In genomic region chr15:81465016-81465660, GRCm38 (mm10) we compare ENCODE assay signal across 8 mouse cellular contexts. TPM values are rescaled to one million over a fixed set of nuclear protein-coding genes. Genes with fewer than 3 reads are reported as not detected.
DNase-seq lines count a peak whose midpoint lies in the region; ATAC-seq lines count a peak whose summit lies in the region.

No protein-coding gene starts in this region.

- H3K4me3 ChIP-seq in kidney, embryonic 15.5 days (replicated peaks): peak overlapping the region; percentile 78
- H3K4me3 ChIP-seq in hindbrain, embryonic 11.5 days (ENCODE audit: low read depth, low read length): peak overlapping the region; percentile 71
- H3K4me3 ChIP-seq in midbrain, embryonic 13.5 days (replicated peaks): peak overlapping the region; percentile 53

- H3K4me2 ChIP-seq in kidney, embryonic 15.5 days: peak overlapping the region; percentile 76
- peak overlapping the region; percentile 70 for H3K4me2 ChIP-seq in hindbrain, embryonic 11.5 days (replicated peaks; ENCODE audit: low read depth, low read length)
- H3K4me2 ChIP-seq in midbrain, embryonic 13.5 days (replicated peaks): peak overlapping the region; percentile 71

- H3K9me3 ChIP-seq in kidney, embryonic 15.5 days (replicated peaks): peaks cover 12% of the 10 kb centered on the region; the same call in 1 of the 2 replicates
- no peaks in the 10 kb centered on the region for H3K9me3 ChIP-seq in hindbrain, embryonic 11.5 days (ENCODE audit: control insufficient read depth, low read length)
- H3K9me3 ChIP-seq in midbrain, embryonic 13.5 days: no peaks in the 10 kb centered on the region

- peak overlapping the region; percentile 92 for H3K27ac ChIP-seq in kidney, embryonic 15.5 days
- peak overlapping the region; percentile 82 for H3K27ac ChIP-seq in hindbrain, embryonic 11.5 days (ENCODE audit: low read depth, low read length)
- peak overlapping the region; percentile 84 for H3K27ac ChIP-seq in midbrain, embryonic 13.5 days

- DNase-seq in kidney, adult 11 months: no peak
- DNase-seq in MN1 (ENCODE audit: low spot score): peak; percentile 69
- no peak for DNase-seq in hindbrain, embryonic 11.5 days (ENCODE audit: low spot score)
- DNase-seq in embryo, embryonic 10.5 days (ENCODE audit: low spot score): no peak
- DNase-seq in c-Kit-positive CD71-positive TER-119-positive erythroid progenitor cells, embryonic 14.5 days (ENCODE audit: low spot score): no peak
- DNase-seq in embryo, embryonic 11 days: no peak

- WGBS in kidney, embryonic 15.5 days: 71% methylated on average over 12 of the region's 12 CpGs
- WGBS in hindbrain, embryonic 11.5 days: 79% methylated on average over 12 of the region's 12 CpGs
- 80% methylated on average over 12 of the region's 12 CpGs for WGBS in midbrain, embryonic 13.5 days

- peak overlapping the region; percentile 64 for H3K9ac ChIP-seq in kidney, embryonic 15.5 days
- H3K9ac ChIP-seq in hindbrain, embryonic 11.5 days (ENCODE audit: low read depth, low read length): peak overlapping the region; percentile 70
- peak overlapping the region; percentile 65 for H3K9ac ChIP-seq in midbrain, embryonic 13.5 days (replicated peaks)

- no peak for ATAC-seq in kidney, embryonic 15.5 days (replicated peaks; ENCODE audit: low FRiP score)
- no peak for ATAC-seq in hindbrain, embryonic 11.5 days (ENCODE audit: low FRiP score)
- no peak for ATAC-seq in midbrain, embryonic 13.5 days

- H3K4me1 ChIP-seq in kidney, embryonic 15.5 days: peaks cover 11% of the 10 kb centered on the region
- H3K4me1 ChIP-seq in hindbrain, embryonic 11.5 days (replicated peaks; ENCODE audit: control insufficient read depth, insufficient read depth, low read length): no peaks in the 10 kb centered on the region
- H3K4me1 ChIP-seq in midbrain, embryonic 13.5 days (replicated peaks): peaks cover 22% of the 10 kb centered on the region

- H3K36me3 ChIP-seq in kidney, embryonic 15.5 days: peaks cover 24% of the 10 kb centered on the region
- H3K36me3 ChIP-seq in hindbrain, embryonic 11.5 days (ENCODE audit: control insufficient read depth, insufficient read depth, low read length): no peaks in the 10 kb centered on the region
- H3K36me3 ChIP-seq in midbrain, embryonic 13.5 days: peaks cover 24% of the 10 kb centered on the region

- no peaks in the 10 kb centered on the region for H3K27me3 ChIP-seq in kidney, embryonic 15.5 days
- H3K27me3 ChIP-seq in hindbrain, embryonic 11.5 days (ENCODE audit: control insufficient read depth, insufficient read depth, low read length): no peaks in the 10 kb centered on the region
- H3K27me3 ChIP-seq in midbrain, embryonic 13.5 days: no peaks in the 10 kb centered on the region

RNA-seq across cellular contexts. Expression of gene Rbx1, which starts 1.0 kb away (rescaled TPM):
- 459 and 522 TPM in 2 replicates for polyA plus RNA-seq in kidney, embryonic 15.5 days (2015; fragmentation: Nextera tagmentation; extraction: Ambion mirVana)
- polyA plus RNA-seq in hindbrain, embryonic 11.5 days (2014; fragmentation: Nextera tagmentation; extraction: Ambion mirVana): 531 and 563 TPM in 2 replicates
- polyA plus RNA-seq in midbrain, embryonic 13.5 days (2015; fragmentation: Nextera tagmentation; extraction: Ambion mirVana): 511 and 563 TPM in 2 replicates

RNA-seq across cellular contexts. Expression of gene Dnajb7, which starts 57.0 kb away (rescaled TPM):
- polyA plus RNA-seq in kidney, embryonic 15.5 days (2015; fragmentation: Nextera tagmentation; extraction: Ambion mirVana): 2.1 and 2.2 TPM in 2 replicates
- polyA plus RNA-seq in hindbrain, embryonic 11.5 days (2014; fragmentation: Nextera tagmentation; extraction: Ambion mirVana): 0.92 and 1.2 TPM in 2 replicates
- polyA plus RNA-seq in midbrain, embryonic 13.5 days (2015; fragmentation: Nextera tagmentation; extraction: Ambion mirVana): 1.7 and 2.4 TPM in 2 replicates
